Mouse (Mus musculus) forebrain, embryonic 12.5 days (tissue): Measurements from ENCODE around the gene Nkrf. TPM values are rescaled to one million over a fixed set of nuclear protein-coding genes. Genes with fewer than 3 reads are reported as not detected.
A peak's percentile ranks its signal among the peaks of the same experiment; 100 is the strongest.
"Not testable (repeated sequence)": the region's sequence is repeated elsewhere in the genome, so short reads cannot be mapped to it uniquely, and the experiment has no call there.

Experiments used
- ATAC-seq: fragments of 200-750 bp; cut with Nextera tagmentation; 2 replicates; pipeline ENCODE4 v1.8.0; 2017; ENCODE audit warnings: moderate TSS enrichment; ENCODE audit not compliant: low FRiP score
- H3K27ac ChIP-seq: fragments of 300-500 bp; sonication (generic); 2 replicates; pipeline ENCODE4 v1.5.1; 2016; ENCODE audit warnings: mild to moderate bottlenecking
- H3K27me3 ChIP-seq: fragments of 300-500 bp; sonication (generic); 2 replicates; pipeline ENCODE4 v1.6.1; 2016; ENCODE audit warnings: mild to moderate bottlenecking
- H3K36me3 ChIP-seq: fragments of 300-500 bp; sonication (generic); replicated peaks from 2 replicates; pipeline ENCODE4 v1.6.1; 2016; ENCODE audit warnings: mild to moderate bottlenecking
- H3K4me1 ChIP-seq: fragments of 300-500 bp; sonication (generic); 2 replicates; pipeline ENCODE4 v1.6.1; 2016
- H3K4me2 ChIP-seq: fragments of 300-500 bp; sonication (generic); 2 replicates; pipeline ENCODE4 v1.6.1; 2016; ENCODE audit warnings: mild to moderate bottlenecking, moderate library complexity
- H3K4me3 ChIP-seq: fragments of 300-500 bp; sonication (generic); replicated peaks from 2 replicates; pipeline ENCODE4 v1.5.1; 2016; ENCODE audit warnings: mild to moderate bottlenecking
- H3K9ac ChIP-seq: fragments of 300-500 bp; sonication (generic); 2 replicates; pipeline ENCODE4 v1.6.1; 2016; ENCODE audit warnings: mild to moderate bottlenecking
- H3K9me3 ChIP-seq: fragments of 300-500 bp; sonication (generic); 2 replicates; pipeline ENCODE4 v1.6.1; 2016
- WGBS: fragments of 180-500 bp; shearing (Covaris S2); methylation state at CpG from one replicate; pipeline ENCODE4 v1.1.7; 2016; 5-methylcytosine and 5-hydroxymethylcytosine counted together
- polyA plus RNA-seq: library from polyadenylated mRNA; unstranded; fragments of >200 nt; fragmentation: Nextera tagmentation; extraction: Ambion mirVana; gene quantifications from 2 replicates; pipeline ENCODE4 v1.2.1, GENCODE M21; 2016

The Nkrf gene
- polyA plus RNA-seq, 1 experiment from 2014 or later: 6.3 TPM

- no peaks in the 10 kb centered on the region for H3K27me3 ChIP-seq
- no peaks in the 10 kb centered on the region for H3K4me1 ChIP-seq
- ATAC-seq: no peak
- peak overlapping the region; percentile 68; the same call in 1 of the 2 replicates for H3K9ac ChIP-seq
- 41% methylated on average over 3 of the region's 3 CpGs for WGBS
- H3K9me3 ChIP-seq: no peaks in the 10 kb centered on the region
- peak overlapping the region; percentile 58 for H3K4me3 ChIP-seq
- H3K4me2 ChIP-seq: peak overlapping the region; percentile 58
- H3K36me3 ChIP-seq: no peaks in the 10 kb centered on the region
- H3K27ac ChIP-seq: peak overlapping the region; percentile 77; the same call in 1 of the 2 replicates
Measured at GRCm38 (mm10) chrX:36901655-36902054, 1.0 kb downstream of the Nkrf start.

GRCm38 (mm10) chrX:36898931-36899330 lies 3.8 kb downstream of the Nkrf start:
- not testable (repeated sequence) for H3K9me3 ChIP-seq, H3K4me1 ChIP-seq, H3K36me3 ChIP-seq, ATAC-seq, H3K4me2 ChIP-seq, H3K4me3 ChIP-seq, H3K27ac ChIP-seq, H3K9ac ChIP-seq, H3K27me3 ChIP-seq
- WGBS: 12% methylated on average over 1 of the region's 1 CpGs

GRCm38 (mm10) chrX:36884719-36885118 lies 18.0 kb downstream of the Nkrf start:
- no peak for ATAC-seq
- 88% methylated on average over 1 of the region's 1 CpGs for WGBS
- H3K4me1 ChIP-seq: no peaks in the 10 kb centered on the region
- no peak overlapping the region for H3K27ac ChIP-seq
- H3K36me3 ChIP-seq: peaks cover 13% of the 10 kb centered on the region
- H3K4me2 ChIP-seq: no peak overlapping the region
- H3K9me3 ChIP-seq: no peaks in the 10 kb centered on the region
- H3K4me3 ChIP-seq: no peak overlapping the region
- H3K27me3 ChIP-seq: no peaks in the 10 kb centered on the region
- H3K9ac ChIP-seq: no peak overlapping the region

- WGBS: 8% methylated on average over 19 of the region's 36 CpGs
- Histone ChIP-seq H3K9me3 (no peaks in the 10 kb centered on the region; the same call in 1 of the 2 replicates), H3K27ac (peak overlapping the region; percentile 82), H3K4me1 (peaks cover 4% of the 10 kb centered on the region; the same call in 1 of the 2 replicates), H3K9ac (peak overlapping the region; percentile 84), H3K4me3 (peak overlapping the region; percentile 68), H3K36me3 (no peaks in the 10 kb centered on the region), H3K27me3 (no peaks in the 10 kb centered on the region), H3K4me2 (peak overlapping the region; percentile 58)
- ATAC-seq: peak; percentile 47
Measured at GRCm38 (mm10) chrX:36874704-36875128, 28.0 kb downstream of the Nkrf start.

GRCm38 (mm10) chrX:36874178-36874696 lies 28.5 kb downstream of the Nkrf start:
- H3K4me3 ChIP-seq: peak overlapping the region; percentile 68
- peak; percentile 97 for ATAC-seq
- H3K9ac ChIP-seq: peak overlapping the region; percentile 84
- 15% methylated on average over 46 of the region's 57 CpGs for WGBS
- H3K4me2 ChIP-seq: peak overlapping the region; percentile 58
- peak overlapping the region; percentile 82 for H3K27ac ChIP-seq
- no peaks in the 10 kb centered on the region for H3K36me3 ChIP-seq
- H3K27me3 ChIP-seq: no peaks in the 10 kb centered on the region
- peaks cover 4% of the 10 kb centered on the region; the same call in 1 of the 2 replicates for H3K4me1 ChIP-seq
- no peaks in the 10 kb centered on the region; the same call in 1 of the 2 replicates for H3K9me3 ChIP-seq

GRCm38 (mm10) chrX:36873765-36874164 lies 28.9 kb downstream of the Nkrf start, which contains the start of the genes Ube2a and C330007P06Rik:
Ube2a (plus strand) TSS chrX:36873900.
C330007P06Rik (minus strand) TSS chrX:36874111.
- Histone ChIP-seq H3K9ac (peak within 1 kb of the TSS; percentile 84), H3K27ac (peak within 1 kb of the TSS; percentile 82), H3K4me1 (peaks cover 4% of the 10 kb centered on the region; the same call in 1 of the 2 replicates), H3K27me3 (no peaks in the 10 kb centered on the region), H3K9me3 (no peaks in the 10 kb centered on the region; the same call in 1 of the 2 replicates), H3K4me3 (peak within 1 kb of the TSS; percentile 68), H3K4me2 (peak within 1 kb of the TSS; percentile 58), H3K36me3 (no peaks in the 10 kb centered on the region)
- ATAC-seq: 0 out of 2 replicates have a peak, but pooled peaks have one; percentile 17
- WGBS: 21% methylated on average over 8 of the region's 8 CpGs

GRCm38 (mm10) chrX:36870372-36870771 lies 32.3 kb downstream of the Nkrf start:
- WGBS: 80% methylated on average over 3 of the region's 3 CpGs
- H3K4me2 ChIP-seq: no peak overlapping the region
- no peaks in the 10 kb centered on the region for H3K4me1 ChIP-seq
- no peaks in the 10 kb centered on the region for H3K36me3 ChIP-seq
- no peaks in the 10 kb centered on the region for H3K27me3 ChIP-seq
- H3K9me3 ChIP-seq: no peaks in the 10 kb centered on the region; the same call in 1 of the 2 replicates
- no peak overlapping the region for H3K9ac ChIP-seq
- no peak overlapping the region for H3K27ac ChIP-seq
- no peak for ATAC-seq
- H3K4me3 ChIP-seq: no peak overlapping the region

- Histone ChIP-seq H3K9ac (no peak overlapping the region), H3K9me3 (no peaks in the 10 kb centered on the region), H3K27ac (no peak overlapping the region), H3K36me3 (no peaks in the 10 kb centered on the region), H3K4me1 (peaks cover 6% of the 10 kb centered on the region), H3K27me3 (no peaks in the 10 kb centered on the region), H3K4me2 (peak overlapping the region; percentile 27; the same call in 1 of the 2 replicates), H3K4me3 (peak overlapping the region; percentile 49)
- 61% methylated on average over 8 of the region's 8 CpGs for WGBS
- ATAC-seq: no peak
Measured at GRCm38 (mm10) chrX:36864609-36865328, 37.9 kb downstream of the Nkrf start.

- no peaks in the 10 kb centered on the region for H3K9me3 ChIP-seq
- peaks cover 6% of the 10 kb centered on the region for H3K4me1 ChIP-seq
- 0 out of 2 replicates have a peak overlapping the region, but pooled peaks have one; percentile 36 for H3K27ac ChIP-seq
- WGBS: 21% methylated on average over 42 of the region's 44 CpGs
- peak overlapping the region; percentile 55 for H3K9ac ChIP-seq
- peak; percentile 91 for ATAC-seq
- peak overlapping the region; percentile 50 for H3K4me2 ChIP-seq
- H3K36me3 ChIP-seq: no peaks in the 10 kb centered on the region
- H3K27me3 ChIP-seq: no peaks in the 10 kb centered on the region
- peak overlapping the region; percentile 49 for H3K4me3 ChIP-seq
Measured at GRCm38 (mm10) chrX:36863766-36864608, 38.7 kb downstream of the Nkrf start.

GRCm38 (mm10) chrX:36852631-36853030 lies 50.1 kb downstream of the Nkrf start:
- Histone ChIP-seq H3K9ac (no peak overlapping the region), H3K4me1 (no peaks in the 10 kb centered on the region), H3K4me2 (no peak overlapping the region), H3K27ac (no peak overlapping the region), H3K4me3 (no peak overlapping the region), H3K27me3 (no peaks in the 10 kb centered on the region), H3K36me3 (no peaks in the 10 kb centered on the region; the same call in 1 of the 2 replicates), H3K9me3 (no peaks in the 10 kb centered on the region)
- ATAC-seq: no peak
- WGBS: 77% methylated on average over 8 of the region's 8 CpGs

- Histone ChIP-seq H3K36me3 (no peaks in the 10 kb centered on the region), H3K4me1 (no peaks in the 10 kb centered on the region), H3K4me3 (no peak overlapping the region), H3K27me3 (no peaks in the 10 kb centered on the region), H3K4me2 (no peak overlapping the region), H3K27ac (no peak overlapping the region), H3K9ac (no peak overlapping the region), H3K9me3 (no peaks in the 10 kb centered on the region)
- WGBS: 75% methylated on average over 1 of the region's 1 CpGs
- no peak for ATAC-seq
Measured at GRCm38 (mm10) chrX:36847152-36847551, 55.5 kb downstream of the Nkrf start.
